Mouse (Mus musculus) small intestine, adult 2 months (tissue): ENCODE measurements around the gene Zfp511.

Experiments used
- CTCF ChIP-seq: fragments of 200-500 bp; IDR thresholded peaks from 2 replicates; pipeline ENCODE4 v1.5.1; 2012; ENCODE audit warnings: low read depth, mild to moderate bottlenecking, control low read depth, inconsistent platforms, low read length, moderate library complexity, mixed read lengths; ENCODE audit not compliant: insufficient replicate concordance, insufficient read length; ENCODE audit errors: extremely low read depth
- POLR2A ChIP-seq: fragments of 200-500 bp; IDR thresholded peaks from 2 replicates; pipeline ENCODE4 v1.6.1; 2012; ENCODE audit warnings: low read depth, mild to moderate bottlenecking, control low read depth, inconsistent platforms, low read length, moderate library complexity

- TF ChIP-seq CTCF (no peak), POLR2A (no peak)
Observed at GRCm38 (mm10) chr7:140045546-140045945, 9.4 kb downstream of the Zfp511 start.
